Mouse (Mus musculus): ENCODE measurements around the gene Rpl37. TPM values are rescaled to one million over a fixed set of nuclear protein-coding genes. Genes with fewer than 3 reads are reported as not detected.
"Not testable (repeated sequence)": the region's sequence is repeated elsewhere in the genome, so short reads cannot be mapped to it uniquely, and the experiment has no call there.

Rpl37 gene
- polyA plus RNA-seq, 1 experiment from 2014 or later, result 421 TPM

GRCm38 (mm10) chr15:5127487-5127886, 11.0 kb downstream of the Rpl37 start:
- WGBS, result 81% methylated on average over 2 of the region's 2 CpGs

GRCm38 (mm10) chr15:5128176-5128940, 11.9 kb downstream of the Rpl37 start:
- no peak for ATAC-seq (ENCODE audit: insufficient number of reproducible peaks, low FRiP score)
- Histone ChIP-seq H3K27ac (ENCODE audit: poor library complexity, severe bottlenecking) (no peak overlapping the region), H3K9me3 (replicated peaks) (no peaks in the 10 kb centered on the region), H3K9ac (no peak overlapping the region), H3K36me3 (peaks cover 12% of the 10 kb centered on the region), H3K4me2 (no peak overlapping the region), H3K4me3 (no peak overlapping the region), H3K27me3 (replicated peaks) (no peaks in the 10 kb centered on the region), H3K4me1 (replicated peaks) (0 out of 2 replicates have a peak, but pooled peaks cover 2% of the 10 kb centered on the region)
- 48% methylated on average over 5 of the region's 5 CpGs for WGBS

More at GRCm38 (mm10) chr15:5127487-5127886, 11.0 kb downstream of the Rpl37 start:
- no peak for ATAC-seq (ENCODE audit: insufficient number of reproducible peaks, low FRiP score)
- 0 out of 2 replicates have a peak, but pooled peaks cover 2% of the 10 kb centered on the region for H3K4me1 ChIP-seq (replicated peaks)
- H3K36me3 ChIP-seq, result peaks cover 18% of the 10 kb centered on the region
- no peak overlapping the region for H3K27ac ChIP-seq (ENCODE audit: poor library complexity, severe bottlenecking)
- H3K27me3 ChIP-seq (replicated peaks), result no peaks in the 10 kb centered on the region
- no peaks in the 10 kb centered on the region for H3K9me3 ChIP-seq (replicated peaks)
- H3K4me3 ChIP-seq, result no peak overlapping the region
- H3K4me2 ChIP-seq, result no peak overlapping the region
- no peak overlapping the region for H3K9ac ChIP-seq

- 0 out of 2 replicates have a peak, but pooled peaks cover 2% of the 10 kb centered on the region for H3K4me1 ChIP-seq (replicated peaks)
- H3K27me3 ChIP-seq (replicated peaks), result no peaks in the 10 kb centered on the region
- no peak overlapping the region for H3K4me2 ChIP-seq
- peaks cover 10% of the 10 kb centered on the region for H3K36me3 ChIP-seq
- H3K9ac ChIP-seq, result no peak overlapping the region
- WGBS, result 87% methylated on average over 12 of the region's 12 CpGs
- H3K27ac ChIP-seq (ENCODE audit: poor library complexity, severe bottlenecking), result no peak overlapping the region
- H3K4me3 ChIP-seq, result no peak overlapping the region
- H3K9me3 ChIP-seq (replicated peaks), result no peaks in the 10 kb centered on the region
- no peak for ATAC-seq (ENCODE audit: insufficient number of reproducible peaks, low FRiP score)
These were observed 12.8 kb downstream of the Rpl37 start for GRCm38 (mm10) chr15:5129111-5129805.

- not testable (repeated sequence) for ATAC-seq (ENCODE audit: insufficient number of reproducible peaks, low FRiP score); H3K9ac ChIP-seq; H3K27ac ChIP-seq (ENCODE audit: poor library complexity, severe bottlenecking); H3K9me3 ChIP-seq (replicated peaks); H3K4me2 ChIP-seq; H3K27me3 ChIP-seq (replicated peaks); H3K36me3 ChIP-seq; H3K4me3 ChIP-seq; H3K4me1 ChIP-seq (replicated peaks)
- 52% methylated on average over 14 of the region's 14 CpGs for WGBS
These were observed 14.6 kb downstream of the Rpl37 start for GRCm38 (mm10) chr15:5130887-5131668.

- no peak for ATAC-seq (ENCODE audit: insufficient number of reproducible peaks, low FRiP score)
- 74% methylated on average over 3 of the region's 3 CpGs for WGBS
- no peak overlapping the region for H3K9ac ChIP-seq
- H3K4me1 ChIP-seq (replicated peaks), result peaks cover 8% of the 10 kb centered on the region
- H3K27me3 ChIP-seq (replicated peaks), result no peaks in the 10 kb centered on the region
- no peak overlapping the region for H3K4me3 ChIP-seq
- H3K4me2 ChIP-seq, result no peak overlapping the region
- H3K27ac ChIP-seq (ENCODE audit: poor library complexity, severe bottlenecking), result no peak overlapping the region
- H3K9me3 ChIP-seq (replicated peaks), result no peaks in the 10 kb centered on the region
- H3K36me3 ChIP-seq, result no peaks in the 10 kb centered on the region
These were observed 16.9 kb downstream of the Rpl37 start for GRCm38 (mm10) chr15:5133301-5133700.

- Histone ChIP-seq H3K4me1 (replicated peaks) (peaks cover 10% of the 10 kb centered on the region), H3K27ac (ENCODE audit: poor library complexity, severe bottlenecking) (no peak overlapping the region), H3K9me3 (replicated peaks) (no peaks in the 10 kb centered on the region), H3K4me3 (no peak overlapping the region), H3K9ac (no peak overlapping the region), H3K4me2 (no peak overlapping the region), H3K36me3 (no peaks in the 10 kb centered on the region), H3K27me3 (replicated peaks) (no peaks in the 10 kb centered on the region)
- no peak for ATAC-seq (ENCODE audit: insufficient number of reproducible peaks, low FRiP score)
- WGBS, result 88% methylated on average over 3 of the region's 3 CpGs
These were observed 17.7 kb downstream of the Rpl37 start for GRCm38 (mm10) chr15:5134179-5134578.

GRCm38 (mm10) chr15:5134945-5135483, 18.6 kb downstream of the Rpl37 start:
- H3K36me3 ChIP-seq, result no peaks in the 10 kb centered on the region
- no peak for ATAC-seq (ENCODE audit: insufficient number of reproducible peaks, low FRiP score)
- 57% methylated on average over 8 of the region's 8 CpGs for WGBS
- H3K9ac ChIP-seq, result no peak overlapping the region
- H3K27ac ChIP-seq (ENCODE audit: poor library complexity, severe bottlenecking), result no peak overlapping the region
- H3K4me3 ChIP-seq, result no peak overlapping the region
- no peaks in the 10 kb centered on the region for H3K9me3 ChIP-seq (replicated peaks)
- H3K4me1 ChIP-seq (replicated peaks), result peaks cover 10% of the 10 kb centered on the region
- H3K4me2 ChIP-seq, result no peak overlapping the region
- H3K27me3 ChIP-seq (replicated peaks), result no peaks in the 10 kb centered on the region

- Histone ChIP-seq H3K27me3 (replicated peaks) (no peaks in the 10 kb centered on the region), H3K4me1 (replicated peaks) (peaks cover 7% of the 10 kb centered on the region), H3K9me3 (replicated peaks) (no peaks in the 10 kb centered on the region), H3K9ac (no peak overlapping the region), H3K36me3 (no peaks in the 10 kb centered on the region), H3K4me3 (no peak overlapping the region), H3K4me2 (no peak overlapping the region), H3K27ac (ENCODE audit: poor library complexity, severe bottlenecking) (no peak overlapping the region)
- ATAC-seq (ENCODE audit: insufficient number of reproducible peaks, low FRiP score), result no peak
- 51% methylated on average over 9 of the region's 9 CpGs for WGBS
These were observed 21.8 kb downstream of the Rpl37 start for GRCm38 (mm10) chr15:5138021-5138856.

GRCm38 (mm10) chr15:5139366-5139765, 22.9 kb downstream of the Rpl37 start:
- no peak for ATAC-seq (ENCODE audit: insufficient number of reproducible peaks, low FRiP score)
- Histone ChIP-seq H3K4me3 (no peak overlapping the region), H3K27ac (ENCODE audit: poor library complexity, severe bottlenecking) (no peak overlapping the region), H3K9me3 (replicated peaks) (no peaks in the 10 kb centered on the region), H3K36me3 (no peaks in the 10 kb centered on the region), H3K4me2 (no peak overlapping the region), H3K27me3 (replicated peaks) (no peaks in the 10 kb centered on the region), H3K9ac (no peak overlapping the region), H3K4me1 (replicated peaks) (peaks cover 7% of the 10 kb centered on the region)
- WGBS, result 61% methylated on average over 2 of the region's 2 CpGs

- ATAC-seq (ENCODE audit: insufficient number of reproducible peaks, low FRiP score), result 0 out of 2 replicates have a peak, but pooled peaks have one; percentile 35
- no peak overlapping the region for H3K27ac ChIP-seq (ENCODE audit: poor library complexity, severe bottlenecking)
- WGBS, result 65% methylated on average over 7 of the region's 7 CpGs
These were observed 23.4 kb downstream of the Rpl37 start for GRCm38 (mm10) chr15:5139863-5140262.

More at GRCm38 (mm10) chr15:5139863-5140262, 23.4 kb downstream of the Rpl37 start:
- Histone ChIP-seq H3K9me3 (replicated peaks) (no peaks in the 10 kb centered on the region), H3K27me3 (replicated peaks) (no peaks in the 10 kb centered on the region), H3K36me3 (no peaks in the 10 kb centered on the region), H3K4me3 (no peak overlapping the region), H3K9ac (no peak overlapping the region), H3K4me2 (no peak overlapping the region), H3K4me1 (replicated peaks) (peaks cover 8% of the 10 kb centered on the region)
